Mouse (Mus musculus) liver, adult 2 months (tissue): ENCODE data around the gene Aicda. TPM values are rescaled to one million over a fixed set of nuclear protein-coding genes. Genes with fewer than 3 reads are reported as not detected.
"Not testable (repeated sequence)": the region's sequence is repeated elsewhere in the genome, so short reads cannot be mapped to it uniquely, and the experiment has no call there.

Experiments used
- DNase-seq: peaks from one replicate; pipeline ENCODE4 v3.0.0-alpha.2; 2011; ENCODE audit warnings: low read depth, low spot score; ENCODE audit errors: extremely low read depth
- H3K27ac ChIP-seq: fragments of 200-500 bp; replicated peaks from 2 replicates; pipeline ENCODE4 v1.5.1; 2012; ENCODE audit warnings: low read depth, mild to moderate bottlenecking, control low read depth, inconsistent platforms, low read length; ENCODE audit not compliant: insufficient read depth
- H3K27me3 ChIP-seq: fragments of 200-500 bp; 2 replicates; pipeline ENCODE4 v1.6.1; 2012; ENCODE audit warnings: mild to moderate bottlenecking, moderate library complexity, low read length, inconsistent platforms; ENCODE audit not compliant: control insufficient read depth, insufficient read depth
- H3K36me3 ChIP-seq: fragments of 200-500 bp; 2 replicates; pipeline ENCODE4 v1.6.1; 2012; ENCODE audit warnings: low read length, inconsistent platforms; ENCODE audit not compliant: control insufficient read depth, insufficient read depth
- H3K4me1 ChIP-seq: fragments of 200-500 bp; 2 replicates; pipeline ENCODE4 v1.6.1; 2011; ENCODE audit warnings: low read length; ENCODE audit not compliant: control insufficient read depth, insufficient read depth
- H3K4me3 ChIP-seq: fragments of 200-500 bp; 2 replicates; pipeline ENCODE4 v1.5.1; 2011; ENCODE audit warnings: low read depth, mild to moderate bottlenecking, control low read depth, low read length, moderate library complexity; ENCODE audit not compliant: insufficient read depth
- H3K79me2 ChIP-seq: fragments of 200-500 bp; 2 replicates; pipeline ENCODE4 v1.6.1; 2012; ENCODE audit warnings: inconsistent platforms, mild to moderate bottlenecking, low read length, moderate library complexity; ENCODE audit not compliant: control insufficient read depth, insufficient read depth
- H3K9ac ChIP-seq: fragments of 200-500 bp; 2 replicates; pipeline ENCODE4 v1.6.1; 2012; ENCODE audit warnings: low read depth, mild to moderate bottlenecking, control low read depth, inconsistent platforms, low read length
- CTCF ChIP-seq: fragments of 200-500 bp; IDR thresholded peaks from 2 replicates; pipeline ENCODE4 v1.5.1; 2011; ENCODE audit warnings: low read depth, low read length, control low read depth
- POLR2A ChIP-seq: fragments of 200-500 bp; IDR thresholded peaks from 2 replicates; pipeline ENCODE4 v1.6.1; 2011; ENCODE audit warnings: low read length, control low read depth; ENCODE audit not compliant: insufficient read depth; ENCODE audit errors: extremely low read depth
- WGBS: fragments of 180-500 bp; shearing (Covaris S2); methylation state at CpG from one replicate; pipeline ENCODE4 v1.1.7; 2018; 5-methylcytosine and 5-hydroxymethylcytosine counted together
- polyA plus RNA-seq: library from polyadenylated mRNA; depleted of rRNA; stranded (reverse); fragments of >200 nt; gene quantifications from 2 replicates; pipeline ENCODE4 v1.2.3, GENCODE M21; 2012; rRNA removed
- total RNA-seq: library from RNA; depleted of rRNA; stranded (reverse); fragments of >200 nt; gene quantifications from 2 replicates; pipeline ENCODE4 v1.2.3, GENCODE M21; 2014; rRNA removed

Aicda gene
- 0.07 TPM in 1 of 2 replicates, not detected in the other for total RNA-seq
- not detected in 2 replicates for polyA plus RNA-seq

- Histone ChIP-seq H3K79me2 (no peaks in the 10 kb centered on the region), H3K4me3 (no peak within 1 kb of the TSS), H3K36me3 (no peaks in the 10 kb centered on the region), H3K27ac (no peak within 1 kb of the TSS), H3K9ac (no peak within 1 kb of the TSS), H3K27me3 (no peaks in the 10 kb centered on the region), H3K4me1 (no peaks in the 10 kb centered on the region)
- no peak for DNase-seq
- TF ChIP-seq POLR2A (no peak), CTCF (no peak)
- 54% methylated on average over 9 of the region's 9 CpGs for WGBS
Measured at GRCm38 (mm10) chr6:122553606-122554005, at the start of gene Aicda. Gene Aicda, plus strand, starts transcription at chr6:122553801.

GRCm38 (mm10) chr6:122505041-122505440 lies 48.6 kb upstream of the Aicda start:
- 73% methylated on average over 4 of the region's 4 CpGs for WGBS
- no peaks in the 10 kb centered on the region for H3K79me2 ChIP-seq
- DNase-seq: no peak

GRCm38 (mm10) chr6:122505545-122505944 lies 48.1 kb upstream of the Aicda start, which contains the start of gene Mfap5:
Gene Mfap5, plus strand, starts transcription at chr6:122505845.
- Histone ChIP-seq H3K36me3 (no peaks in the 10 kb centered on the region), H3K4me1 (no peaks in the 10 kb centered on the region), H3K4me3 (no peak within 1 kb of the TSS), H3K27ac (no peak within 1 kb of the TSS), H3K9ac (no peak within 1 kb of the TSS), H3K79me2 (no peaks in the 10 kb centered on the region), H3K27me3 (no peaks in the 10 kb centered on the region; the same call in 1 of the 2 replicates)
- TF ChIP-seq CTCF (no peak), POLR2A (no peak)
- DNase-seq: no peak
- whole genome bisulfite sequencing: 86% methylated on average over 3 of the region's 3 CpGs

More at GRCm38 (mm10) chr6:122505041-122505440, 48.6 kb upstream of the Aicda start:
- Histone ChIP-seq H3K27me3 (no peaks in the 10 kb centered on the region; the same call in 1 of the 2 replicates), H3K4me1 (no peaks in the 10 kb centered on the region), H3K4me3 (no peak overlapping the region), H3K36me3 (no peaks in the 10 kb centered on the region), H3K9ac (no peak overlapping the region), H3K27ac (no peak overlapping the region)
- TF ChIP-seq CTCF (no peak), POLR2A (no peak)

GRCm38 (mm10) chr6:122508494-122508893 lies 45.1 kb upstream of the Aicda start:
- Histone ChIP-seq H3K4me3 (no peak overlapping the region), H3K79me2 (no peaks in the 10 kb centered on the region), H3K9ac (no peak overlapping the region), H3K27me3 (no peaks in the 10 kb centered on the region), H3K27ac (no peak overlapping the region), H3K36me3 (no peaks in the 10 kb centered on the region), H3K4me1 (no peaks in the 10 kb centered on the region)
- no peak for DNase-seq
- TF ChIP-seq CTCF (no peak), POLR2A (no peak)
- 77% methylated on average over 8 of the region's 8 CpGs for WGBS

GRCm38 (mm10) chr6:122512914-122513878 lies 40.4 kb upstream of the Aicda start:
- Histone ChIP-seq H3K4me1 (no peaks in the 10 kb centered on the region), H3K9ac (no peak overlapping the region), H3K27ac (no peak overlapping the region), H3K4me3 (no peak overlapping the region), H3K79me2 (no peaks in the 10 kb centered on the region), H3K36me3 (no peaks in the 10 kb centered on the region), H3K27me3 (no peaks in the 10 kb centered on the region)
- DNase-seq: no peak
- 61% methylated on average over 12 of the region's 12 CpGs for WGBS
- no peak for TF ChIP-seq POLR2A

DNA sequence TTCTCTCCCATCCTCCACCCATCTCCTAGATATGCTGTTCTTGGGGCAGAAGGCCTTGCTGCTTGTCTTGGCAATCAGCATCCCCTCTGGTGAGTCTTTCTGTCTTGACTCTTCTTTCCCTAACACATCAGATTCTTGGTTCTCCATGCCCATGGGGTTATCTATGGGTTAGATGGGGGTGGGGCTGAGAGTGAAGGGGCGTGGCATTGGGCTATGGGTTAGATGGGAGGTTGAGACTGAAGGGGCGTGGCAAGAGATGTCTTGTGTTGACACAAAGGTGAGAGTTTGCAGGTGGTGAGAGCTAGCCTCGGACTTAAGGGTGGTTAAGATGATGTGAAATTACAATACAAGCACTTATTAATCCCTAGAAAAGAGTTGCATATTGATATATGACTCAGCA lies 39.3 kb upstream of the Aicda start:
- no peak for DNase-seq
- no peak overlapping the region for H3K4me3 ChIP-seq
- no peaks in the 10 kb centered on the region for H3K4me1 ChIP-seq
- H3K9ac ChIP-seq: no peak overlapping the region
- no peaks in the 10 kb centered on the region for H3K36me3 ChIP-seq
- WGBS: 64% methylated on average over 3 of the region's 3 CpGs
- no peaks in the 10 kb centered on the region for H3K27me3 ChIP-seq
- TF ChIP-seq POLR2A (no peak), CTCF (no peak)
- no peak overlapping the region for H3K27ac ChIP-seq
- H3K79me2 ChIP-seq: no peaks in the 10 kb centered on the region

- DNase-seq, H3K79me2 ChIP-seq, H3K36me3 ChIP-seq, H3K27me3 ChIP-seq, H3K4me1 ChIP-seq, H3K27ac ChIP-seq, H3K4me3 ChIP-seq, H3K9ac ChIP-seq: not testable (repeated sequence)
- WGBS: 95% methylated on average over 2 of the region's 2 CpGs
Measured at GRCm38 (mm10) chr6:122515762-122516161, 37.8 kb upstream of the Aicda start.
